Mouse (Mus musculus): ENCODE measurements around the gene Pan2.
"Not testable (repeated sequence)": the region's sequence is repeated elsewhere in the genome, so short reads cannot be mapped to it uniquely, and the experiment has no call there.

Gene Pan2

DNA sequence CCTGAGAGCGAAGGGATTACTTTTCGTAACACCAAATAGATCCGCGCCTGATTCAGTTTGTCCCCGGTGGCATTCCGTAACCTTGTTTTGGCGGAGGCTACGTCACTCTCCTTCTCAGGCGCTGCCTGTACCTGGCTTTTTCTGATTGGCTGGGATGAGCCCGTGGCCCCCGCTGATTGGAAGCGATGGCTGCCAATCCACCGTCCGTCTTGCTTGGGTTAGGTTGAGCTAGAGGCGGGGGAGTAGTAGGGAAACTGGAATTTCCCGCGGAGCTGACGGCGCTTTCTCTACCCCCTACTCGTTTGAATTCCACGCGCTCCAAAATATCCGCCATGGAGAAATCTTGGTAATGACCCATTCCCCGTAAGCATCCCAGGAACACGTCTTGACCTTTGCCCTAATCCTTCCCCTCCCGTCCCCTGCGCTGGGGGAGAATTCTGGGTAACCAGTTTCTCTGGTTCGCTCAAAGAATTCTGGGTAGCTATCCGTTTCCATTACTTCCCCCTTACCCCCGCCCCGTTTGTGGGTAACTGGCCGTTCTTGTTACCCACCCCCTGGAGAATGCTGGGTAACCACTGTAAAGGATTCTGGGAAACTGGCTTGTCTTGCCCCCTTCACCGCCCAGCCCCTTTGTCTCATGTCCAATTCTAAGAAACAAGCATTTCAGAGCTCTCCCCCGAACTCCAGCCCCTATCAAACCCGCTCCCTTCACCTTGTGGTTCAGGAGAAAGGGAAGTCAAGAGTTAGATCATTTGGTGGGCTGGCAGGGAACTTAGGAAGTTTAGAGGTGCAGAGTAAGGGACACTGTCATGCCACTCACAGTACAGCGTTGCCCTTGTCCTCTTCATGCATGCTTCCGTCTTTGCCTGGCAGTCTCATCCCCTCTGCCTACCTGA, at the start of gene Pan2:
Gene Pan2, plus strand, starts transcription at position 210 of the 896 bp plus-strand sequence.
- DNase-seq (ENCODE audit: low spot score), result peak; percentile 99

DNA sequence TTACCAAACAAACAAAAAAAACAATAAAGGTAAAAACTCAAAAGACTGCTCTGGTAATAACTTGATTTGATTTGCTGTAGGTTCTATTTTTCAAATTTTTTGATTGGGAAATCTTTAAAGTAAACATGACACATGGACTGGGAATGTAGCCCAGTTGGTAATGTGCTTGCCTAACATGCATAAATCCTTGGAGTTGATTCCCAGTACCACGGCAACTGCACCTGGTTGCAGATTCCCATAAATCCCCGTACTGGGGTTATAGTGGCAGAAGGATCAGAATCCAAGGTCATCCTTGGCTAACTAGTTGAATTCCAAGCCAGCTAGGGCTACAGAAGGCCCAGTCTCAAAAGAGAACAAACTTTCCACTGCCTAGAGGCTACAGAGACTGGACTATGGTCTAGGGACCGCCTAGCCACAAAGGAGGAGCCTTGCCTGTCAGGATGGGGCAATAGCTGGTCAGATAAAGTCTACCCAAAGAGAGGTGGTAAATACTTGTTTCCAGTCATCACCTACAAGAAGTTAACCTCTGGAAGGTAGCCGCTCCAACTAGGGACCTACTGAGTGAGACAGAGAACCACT, 49.4 kb upstream of the Pan2 start, which contains the start of gene Apon:
Gene Apon, plus strand, starts transcription at position 420 of the 579 bp plus-strand sequence.
- DNase-seq (ENCODE audit: low spot score), result no peak

DNA sequence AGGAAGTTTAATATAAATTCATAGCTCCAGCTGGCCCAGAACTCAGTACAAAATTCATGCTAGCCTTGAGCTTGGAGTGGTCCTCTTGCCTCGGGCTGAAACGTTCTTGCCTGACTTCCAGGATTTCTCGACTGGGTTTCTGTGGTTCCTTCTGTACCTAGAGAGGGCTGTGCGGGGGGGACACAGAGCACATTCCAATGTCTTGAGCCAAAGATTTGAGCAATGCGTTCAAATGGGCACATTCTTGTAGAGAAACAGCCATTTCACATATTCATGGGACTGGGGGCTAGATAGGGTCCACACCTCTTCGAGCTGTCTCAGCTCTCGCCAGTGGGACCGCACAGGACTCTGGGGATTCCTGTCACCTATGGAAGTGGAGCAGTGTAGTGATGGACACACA, 47.2 kb upstream of the Pan2 start:
- DNase-seq (ENCODE audit: low spot score), result no peak

DNA sequence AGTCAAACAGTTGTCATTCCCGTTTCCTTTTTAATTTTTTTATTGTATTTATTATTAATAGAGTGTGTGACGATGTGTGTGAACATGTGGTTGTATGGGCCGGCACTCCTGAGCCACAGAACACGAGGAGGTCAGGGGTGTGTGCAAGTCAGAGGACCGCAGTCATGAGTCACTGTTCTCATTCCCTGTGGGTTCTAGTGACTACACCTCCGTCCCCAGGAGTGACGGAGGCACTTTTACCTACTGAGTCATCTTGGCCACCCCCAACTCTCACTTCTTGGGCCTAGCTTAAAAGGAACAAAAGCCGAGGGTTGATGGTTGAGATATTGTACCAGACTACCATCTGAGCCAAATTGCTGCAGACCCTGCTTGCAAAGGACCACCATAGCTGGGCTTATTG, 46.8 kb upstream of the Pan2 start:
- DNase-seq (ENCODE audit: low spot score), result no peak

DNA sequence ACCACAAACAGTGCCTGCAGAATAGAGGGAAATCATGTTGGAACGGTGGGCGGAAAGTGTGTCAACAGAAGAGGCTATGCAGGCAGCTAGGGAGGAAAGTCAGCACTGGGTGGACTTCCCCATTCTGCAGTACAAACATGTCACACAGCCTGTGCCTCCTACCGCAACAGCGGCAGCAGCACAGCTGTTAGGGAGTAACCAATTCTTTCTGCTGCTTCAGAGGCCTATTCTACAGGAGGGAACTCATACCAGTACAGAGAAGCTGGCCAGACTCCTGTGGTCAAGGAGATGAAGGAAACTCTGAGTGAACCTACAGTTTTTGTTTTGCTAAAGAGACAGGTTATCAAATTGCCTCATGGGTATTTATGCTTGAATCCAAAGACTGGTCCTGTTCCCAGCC, 44.2 kb upstream of the Pan2 start:
- no peak for DNase-seq (ENCODE audit: low spot score)

DNA sequence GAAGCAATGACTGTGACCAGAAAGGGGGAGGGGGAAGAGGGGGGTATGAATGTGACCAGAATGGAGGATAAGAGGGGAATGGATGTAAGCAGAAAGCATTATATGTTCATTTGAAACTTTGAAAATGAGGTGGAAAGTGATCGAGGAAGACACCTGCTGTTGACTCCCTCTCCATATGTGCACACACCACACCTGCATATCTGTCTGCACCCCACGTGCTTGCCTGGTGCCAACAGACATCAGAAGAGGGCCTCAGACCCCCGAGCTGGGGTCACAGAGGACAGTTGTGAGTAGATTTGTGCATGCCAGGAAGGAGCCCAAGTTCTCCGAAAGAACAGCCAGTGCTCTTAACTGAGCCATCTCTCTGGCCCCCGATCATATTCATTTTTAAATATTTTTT, 43.2 kb upstream of the Pan2 start:
- DNase-seq (ENCODE audit: low spot score), result no peak

DNA sequence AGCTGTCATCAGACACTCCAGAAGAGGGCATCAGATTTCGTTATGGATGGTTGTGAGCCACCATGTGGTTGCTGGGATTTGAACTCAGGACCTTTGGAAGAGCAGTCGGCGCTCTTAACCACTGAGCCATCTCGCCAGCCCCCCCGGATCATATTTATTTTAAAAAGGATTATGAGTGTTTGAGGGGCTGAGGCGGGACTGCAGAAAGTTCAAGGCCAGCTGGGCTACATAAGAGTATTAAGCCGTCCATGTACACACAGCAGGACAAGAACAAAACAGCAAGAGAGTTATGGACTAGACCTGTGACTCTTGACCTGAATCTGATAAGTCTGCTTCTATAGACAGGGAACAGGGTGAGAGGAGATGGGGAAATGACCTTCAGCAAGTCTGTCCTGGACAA, 42.8 kb upstream of the Pan2 start:
- not testable (repeated sequence) for DNase-seq (ENCODE audit: low spot score)

DNA sequence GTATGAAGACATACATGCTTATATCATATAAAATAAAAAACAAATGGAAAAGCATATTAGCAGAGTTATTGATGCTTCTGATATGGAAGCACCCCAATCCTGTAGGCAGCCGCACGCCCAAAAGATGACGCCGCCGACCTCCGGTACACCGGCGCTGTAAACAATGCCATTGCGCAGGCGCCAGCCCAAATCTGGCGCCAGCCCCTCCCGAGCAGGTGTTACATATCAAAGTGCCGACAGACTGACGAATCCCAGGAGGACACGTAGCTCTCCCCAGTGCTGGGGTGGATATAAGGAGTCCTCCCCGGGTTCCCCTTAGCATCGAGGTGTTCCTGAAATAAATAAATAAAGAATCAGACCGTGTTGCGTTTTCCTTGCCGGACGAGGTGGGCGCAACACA, 40.8 kb upstream of the Pan2 start:
- no peak for DNase-seq (ENCODE audit: low spot score)

DNA sequence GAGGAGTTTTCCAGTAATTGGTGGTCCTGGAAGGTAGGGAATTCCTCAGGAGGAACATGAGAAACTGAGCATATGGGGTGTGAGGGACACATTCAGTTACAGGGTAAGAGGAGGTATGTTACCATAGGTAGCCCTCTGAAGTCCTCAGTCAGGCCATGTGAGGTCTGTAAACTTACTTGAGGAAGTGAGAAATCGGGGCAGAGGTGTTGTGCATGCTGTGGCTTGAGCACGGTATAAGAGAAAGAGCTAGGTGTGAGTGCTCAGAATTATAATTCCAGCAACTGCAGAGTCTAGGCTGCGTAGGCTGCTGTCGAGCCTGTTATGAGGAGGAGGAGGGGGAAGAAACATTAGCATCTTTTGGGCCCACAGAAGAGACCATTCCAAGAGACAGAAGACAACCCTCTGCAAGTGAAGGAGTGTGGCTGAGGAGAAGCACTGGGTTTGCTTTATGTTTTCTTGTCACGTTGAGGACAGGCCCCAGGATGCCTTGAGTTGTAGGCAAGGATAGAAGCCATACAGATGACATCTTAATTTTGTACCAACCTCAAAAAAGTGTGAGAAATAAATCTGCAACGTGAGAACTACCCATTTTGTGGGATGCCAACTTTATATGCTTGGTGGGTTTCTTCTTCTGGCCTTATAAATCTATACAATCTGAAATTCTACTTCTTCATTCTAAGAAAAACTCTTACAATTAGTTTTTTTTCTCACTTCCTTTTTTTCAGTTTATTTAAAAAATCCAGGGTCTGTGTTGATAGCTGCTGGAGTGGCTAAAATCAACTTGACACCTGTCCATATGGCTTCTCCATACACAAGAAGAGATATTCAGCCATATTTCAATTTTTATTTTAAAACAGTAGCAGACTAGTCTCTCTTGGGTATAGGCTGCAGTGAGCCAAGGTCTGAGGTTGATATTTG, 39.5 kb upstream of the Pan2 start:
- DNase-seq (ENCODE audit: low spot score), result no peak

DNA sequence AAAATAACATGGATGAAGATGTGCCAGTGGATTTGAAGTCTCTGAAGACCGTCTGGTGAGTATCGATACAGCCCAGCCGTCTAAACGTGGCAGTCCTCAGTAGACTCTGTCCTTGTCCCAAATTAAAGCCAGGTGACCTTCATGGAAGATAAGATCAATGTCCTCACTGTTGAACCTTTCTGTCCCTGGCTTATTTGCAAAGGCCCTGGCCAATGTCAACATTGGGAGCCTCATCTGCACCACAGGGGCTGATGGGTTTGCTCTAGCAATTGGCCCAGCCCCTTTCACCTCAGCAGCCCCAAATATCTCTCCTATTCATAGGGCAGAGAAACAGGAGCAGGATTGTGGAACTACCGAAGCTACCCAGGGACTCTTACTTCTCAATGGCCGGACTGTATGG, 34.8 kb upstream of the Pan2 start, which contains the start of gene Apof:
Gene Apof, plus strand, starts transcription at position 301 of the 400 bp plus-strand sequence.
- no peak for DNase-seq (ENCODE audit: low spot score)

DNA sequence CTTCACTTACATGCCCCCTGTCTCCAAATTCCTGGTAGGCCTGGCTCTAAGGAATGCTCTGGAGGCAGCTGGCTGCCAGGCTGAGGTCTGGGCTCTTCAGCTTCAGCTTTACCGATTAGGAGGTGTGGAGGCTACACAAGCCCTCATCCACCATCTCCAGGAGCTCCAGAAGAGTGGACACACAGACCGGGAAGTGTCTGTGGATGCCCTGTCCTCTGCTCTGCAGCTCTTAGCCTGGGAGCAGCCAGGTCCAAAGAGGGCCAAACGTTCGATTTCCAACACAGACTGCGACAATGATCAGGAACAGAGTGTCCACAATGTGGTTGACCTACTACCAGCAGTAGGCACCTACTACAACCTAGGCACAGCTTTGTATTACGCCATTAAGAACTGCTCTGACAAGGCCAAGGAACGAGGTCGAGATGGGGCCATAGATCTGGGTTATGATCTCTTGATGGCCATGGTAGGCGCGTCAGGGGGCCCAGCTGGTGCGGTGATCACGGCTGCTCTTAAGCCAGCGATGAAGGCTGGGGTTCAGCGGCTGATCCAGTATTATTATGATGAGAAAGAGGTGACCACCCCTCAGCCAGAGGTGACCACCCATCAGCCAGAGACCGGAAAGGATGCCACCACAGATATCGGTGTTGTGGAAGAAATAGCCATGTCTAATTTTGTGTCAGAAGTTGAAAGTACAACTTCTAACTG, 33.8 kb upstream of the Pan2 start:
- DNase-seq (ENCODE audit: low spot score), result peak; percentile 11

DNA sequence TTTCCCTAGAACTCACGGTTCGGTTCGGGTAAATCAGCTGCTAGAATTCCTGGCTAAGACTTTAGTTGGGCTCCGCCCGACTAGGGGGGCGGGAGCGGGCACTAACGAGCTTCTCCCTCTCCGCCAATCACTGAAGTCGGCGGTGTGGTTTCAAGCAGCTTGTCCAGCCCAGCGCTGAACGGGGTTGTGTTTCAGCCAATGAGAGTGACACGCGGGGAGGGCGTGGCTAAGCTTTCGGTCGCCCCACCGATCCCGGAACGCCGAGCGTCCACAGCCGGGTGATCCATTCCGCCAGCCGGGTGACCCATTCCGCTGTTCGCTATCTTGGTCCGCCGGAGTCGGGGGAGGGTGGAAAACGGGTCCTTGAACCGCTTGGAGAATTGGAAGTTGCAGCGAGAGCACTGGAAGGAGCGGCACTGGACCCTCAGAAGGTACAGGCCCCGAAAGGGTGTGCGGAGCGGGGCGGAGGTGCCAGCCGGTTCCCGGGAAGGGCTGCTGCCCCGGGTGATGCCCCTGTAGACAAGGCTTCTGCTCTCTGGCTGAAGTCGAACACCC, 32.8 kb upstream of the Pan2 start, which contains the start of gene Stat2:
Gene Stat2, plus strand, starts transcription at position 273 of the 555 bp plus-strand sequence.
- DNase-seq (ENCODE audit: low spot score), result peak; percentile 97

DNA sequence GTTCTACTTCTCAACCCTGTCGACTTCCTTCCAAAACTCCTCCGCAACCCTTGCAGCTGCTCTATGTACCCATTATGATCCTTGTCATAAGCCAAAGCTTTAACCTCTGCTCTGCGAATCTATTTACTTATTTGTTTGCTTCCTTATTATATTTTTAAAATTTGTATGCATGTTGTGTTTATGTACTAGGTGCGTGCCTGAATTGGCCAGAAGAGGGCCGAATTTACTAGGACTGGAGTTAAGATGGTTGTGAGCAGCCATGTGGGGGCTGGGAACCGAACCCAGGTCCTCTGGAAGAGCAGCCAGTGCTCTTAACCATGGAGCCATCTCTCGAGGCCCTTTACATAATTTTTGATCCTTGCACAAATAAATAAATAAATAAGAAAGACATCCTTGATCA, 32.3 kb upstream of the Pan2 start:
- DNase-seq (ENCODE audit: low spot score), result no peak

DNA sequence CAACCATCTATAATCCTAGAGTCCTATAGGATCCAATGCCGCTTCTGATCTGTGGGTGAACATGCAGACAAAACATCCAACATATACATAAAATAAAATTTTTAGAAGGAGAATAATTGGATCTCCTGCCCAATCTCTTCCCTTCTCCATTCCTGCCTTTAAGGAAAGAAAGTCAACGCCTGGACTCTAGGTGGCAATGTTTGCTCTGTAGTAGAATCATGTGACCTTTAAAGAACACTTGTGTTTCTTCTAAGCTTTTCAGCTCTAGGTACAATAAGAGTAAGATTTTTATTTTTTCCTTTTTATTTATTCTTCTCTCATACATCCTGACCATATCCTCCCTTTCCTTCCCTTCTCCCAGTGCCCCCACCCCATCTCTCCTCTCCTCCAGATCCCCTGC, 31.3 kb upstream of the Pan2 start:
- DNase-seq (ENCODE audit: low spot score), result no peak

DNA sequence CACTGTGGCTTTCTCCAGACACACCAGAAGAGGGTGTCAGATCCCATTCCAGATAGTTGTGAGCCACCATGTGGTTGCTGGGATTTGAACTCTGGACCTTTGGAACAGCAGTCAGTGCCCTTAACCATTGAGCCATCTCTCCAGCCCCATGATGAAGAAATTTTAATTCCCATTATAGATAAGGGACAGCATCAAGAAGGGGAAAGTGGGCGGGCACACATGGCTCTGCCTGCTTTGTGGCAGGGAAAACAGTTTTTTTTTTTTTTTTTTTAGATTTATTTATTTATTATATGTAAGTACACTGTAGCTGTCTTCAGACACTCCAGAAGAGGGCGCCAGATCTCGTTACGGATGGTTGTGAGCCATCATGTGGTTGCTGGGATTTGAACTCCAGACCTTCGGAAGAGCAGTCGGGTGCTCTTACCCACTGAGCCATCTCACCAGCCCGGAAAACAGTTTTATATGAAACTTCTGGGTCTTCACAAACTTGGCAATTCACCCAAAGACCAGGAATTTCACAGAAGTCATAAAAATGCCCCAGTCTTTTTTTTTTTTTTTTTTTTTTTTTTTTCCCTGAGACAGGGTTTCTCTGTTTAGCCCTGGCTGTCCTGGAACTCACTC, 30.2 kb upstream of the Pan2 start:
- DNase-seq (ENCODE audit: low spot score), result not testable (repeated sequence)

DNA sequence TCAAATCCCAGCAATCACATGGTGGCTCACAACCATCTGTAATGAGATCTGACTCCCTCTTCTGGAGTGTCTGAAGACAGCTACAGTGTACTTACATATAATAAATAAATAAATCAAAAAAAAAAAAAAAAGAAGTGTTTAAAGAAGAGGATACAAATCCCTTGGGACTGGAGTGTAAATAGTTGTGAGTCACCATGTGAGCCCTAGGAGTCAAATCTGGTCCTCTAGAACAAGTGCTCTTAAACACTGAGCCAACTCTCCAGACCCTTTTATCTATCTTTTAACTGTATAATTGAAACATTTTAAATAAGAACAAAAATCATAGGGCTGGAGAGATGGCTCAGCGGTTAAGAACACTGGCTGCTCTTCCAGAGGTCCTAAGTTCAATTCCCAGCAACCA, 27.8 kb upstream of the Pan2 start:
- not testable (repeated sequence) for DNase-seq (ENCODE audit: low spot score)

DNA sequence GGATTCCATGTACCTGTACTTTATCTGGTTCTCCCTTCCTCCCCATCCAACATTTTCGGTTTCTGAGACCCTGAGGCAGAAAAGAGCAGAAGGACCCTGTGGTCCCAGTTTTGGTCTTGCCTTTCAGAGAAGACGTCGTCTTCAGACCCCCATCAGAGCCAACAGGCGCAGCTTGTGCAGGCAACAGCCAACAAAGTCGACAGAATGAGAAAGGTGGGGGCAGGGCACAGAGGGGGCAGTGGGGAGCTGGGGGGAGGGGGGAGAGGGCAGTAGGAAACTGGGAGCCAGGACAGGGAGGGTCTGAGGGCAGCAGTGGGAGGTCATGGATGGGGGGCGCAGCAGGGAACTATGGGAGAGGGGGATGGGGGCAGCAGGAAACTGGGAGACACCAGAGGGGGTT, 25.0 kb upstream of the Pan2 start:
- DNase-seq (ENCODE audit: low spot score), result no peak

DNA sequence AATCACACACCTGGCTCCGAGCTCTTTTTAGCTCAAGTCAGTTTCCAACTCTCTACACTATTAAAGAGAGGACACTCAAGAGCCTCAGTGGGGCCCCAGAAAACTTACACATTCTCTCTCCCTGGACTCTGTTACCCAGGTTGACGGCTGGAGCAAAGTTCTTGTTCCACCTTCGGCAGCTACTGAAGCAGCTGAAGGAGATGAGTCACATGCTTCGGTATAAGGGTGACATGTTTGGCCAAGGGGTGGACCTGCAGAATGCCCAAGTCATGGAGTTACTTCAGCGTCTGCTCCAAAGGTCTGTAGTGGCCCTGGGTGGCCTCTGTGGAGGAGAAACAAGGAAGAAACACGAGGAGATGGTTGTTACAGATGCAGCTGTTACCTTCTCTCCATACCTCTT, 22.2 kb upstream of the Pan2 start:
- DNase-seq (ENCODE audit: low spot score), result no peak

DNA sequence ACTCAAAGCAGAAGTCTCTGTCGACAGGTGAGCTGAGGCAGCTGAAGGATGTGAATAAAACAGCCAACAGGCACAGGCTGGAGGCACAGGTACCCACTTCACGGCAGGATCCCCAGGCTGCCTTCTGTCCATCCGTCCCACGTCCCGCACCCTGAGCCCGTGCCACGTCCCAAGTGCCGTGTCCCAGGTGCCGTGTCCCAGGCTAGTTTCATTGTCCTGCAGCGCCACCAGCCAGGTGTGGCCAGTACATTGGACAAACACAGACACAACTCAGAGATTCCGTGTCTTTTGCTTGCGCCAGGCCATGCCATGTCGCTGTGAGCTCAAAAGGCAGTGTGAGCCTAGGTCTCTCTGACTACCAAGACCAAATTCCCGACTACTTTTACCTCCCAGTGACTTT, 21.5 kb upstream of the Pan2 start:
- no peak for DNase-seq (ENCODE audit: low spot score)

DNA sequence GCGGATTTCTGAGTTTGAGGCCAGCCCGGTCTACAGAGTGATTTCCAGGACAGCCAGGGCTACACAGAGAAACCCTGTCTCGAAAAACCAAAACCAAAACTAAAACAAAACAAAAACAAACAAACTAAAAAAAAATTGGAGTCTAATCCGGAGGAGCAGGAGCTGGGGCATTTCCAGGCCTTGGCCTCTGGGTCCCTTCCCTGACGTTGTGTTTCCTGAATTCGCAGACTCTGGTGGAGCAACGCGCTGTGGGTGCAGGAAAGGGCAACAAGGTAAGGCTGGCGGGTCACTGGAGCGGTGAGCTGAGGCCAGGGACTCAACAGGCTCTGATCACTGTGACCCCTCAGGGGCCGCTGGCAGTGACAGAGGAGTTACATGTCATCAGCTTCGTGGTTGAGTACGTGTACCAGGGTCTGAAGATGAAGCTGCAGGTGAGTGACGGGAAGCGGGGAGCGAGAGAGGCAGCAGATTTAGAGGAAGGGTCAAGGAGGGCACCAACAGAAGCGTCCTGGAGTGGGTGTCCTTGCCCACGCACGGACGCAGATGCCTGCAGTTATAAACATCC, 20.2 kb upstream of the Pan2 start:
- no peak for DNase-seq (ENCODE audit: low spot score)
